Mouse (Mus musculus): Measurements from ENCODE around the gene Asphd1.

The Asphd1 gene

DNA sequence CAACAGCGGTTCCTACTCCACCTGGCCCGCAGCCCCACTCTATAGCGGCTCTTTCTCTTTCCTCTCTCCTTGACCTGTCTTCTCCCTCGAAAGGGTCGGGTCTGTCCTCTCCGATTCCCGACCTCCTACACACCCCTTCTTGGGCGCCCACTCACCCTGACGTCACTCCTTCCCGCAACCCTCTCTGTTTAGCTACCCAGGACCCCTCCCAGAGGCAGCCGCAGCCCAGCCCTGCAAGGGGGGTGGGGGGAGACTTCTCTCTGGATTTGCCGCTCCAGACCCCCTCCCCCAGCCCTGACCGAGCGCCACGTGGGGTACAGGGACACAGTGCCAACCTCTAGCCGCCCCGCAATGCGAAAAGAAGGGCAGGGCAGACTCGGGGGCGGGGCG, at the start of gene Asphd1:
Gene Asphd1 (minus strand): TSS at position 180 of the 390 bp plus-strand sequence.
- no peak for DNase-seq

DNA sequence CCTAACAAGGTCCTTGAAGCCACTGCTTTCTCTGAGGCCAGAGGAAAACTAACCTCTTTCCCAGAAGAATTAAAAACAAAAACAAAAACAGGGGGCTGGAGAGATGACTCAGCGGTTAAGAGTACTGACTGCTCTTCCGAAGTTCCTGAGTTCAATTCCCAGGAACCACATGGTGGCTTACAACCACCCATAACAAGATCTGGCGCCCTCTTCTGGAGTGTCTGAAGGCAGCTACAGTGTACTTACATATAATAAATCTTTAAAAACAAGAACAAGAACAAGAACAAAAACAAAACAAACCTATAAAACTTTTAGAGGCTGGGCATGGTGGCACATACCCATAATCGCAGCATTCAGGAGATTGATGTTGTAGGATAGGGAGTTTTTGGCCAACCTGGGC, 47.1 kb upstream of the Asphd1 start:
- no peak for DNase-seq

DNA sequence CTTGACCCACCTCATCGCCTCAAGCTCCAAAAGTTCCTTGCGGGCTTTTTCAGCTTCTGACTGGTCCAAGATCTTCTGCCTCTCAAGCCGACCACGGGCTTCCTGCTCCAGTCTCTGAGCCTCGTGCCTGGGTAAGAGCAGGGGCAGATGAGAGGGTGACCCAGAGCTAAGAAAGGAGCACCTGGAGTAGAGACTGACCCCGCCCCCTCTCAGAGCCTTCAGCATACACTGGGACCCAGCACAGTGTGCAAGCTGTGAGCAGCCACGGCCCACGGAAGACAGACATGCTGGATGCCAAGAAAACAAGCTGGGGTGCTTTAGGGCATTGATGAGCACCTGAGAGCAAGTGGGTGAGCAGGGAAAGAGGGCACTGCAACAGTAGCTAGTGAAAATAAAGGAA, 39.4 kb upstream of the Asphd1 start:
- DNase-seq, result no peak

DNA sequence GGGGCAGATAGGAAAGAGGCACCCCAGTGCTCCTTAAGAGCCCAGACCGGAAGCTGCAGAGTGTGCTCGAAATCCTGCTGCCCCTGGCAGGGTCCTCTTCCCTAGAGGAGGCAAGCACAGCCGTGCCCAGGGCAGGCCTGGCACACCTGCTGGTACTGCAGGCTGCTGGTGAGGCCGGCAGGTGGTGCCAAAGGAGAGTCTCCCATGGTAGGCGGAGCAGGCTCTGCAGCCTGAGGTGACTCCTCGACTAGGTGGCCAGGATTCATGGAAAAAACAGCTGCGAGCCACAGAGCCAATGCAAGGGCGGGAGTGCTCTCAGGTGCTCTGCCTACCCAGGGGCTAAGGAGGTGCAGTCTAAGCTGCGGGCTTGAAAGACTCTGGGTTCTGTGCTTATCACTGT, 36.9 kb upstream of the Asphd1 start:
- DNase-seq, result peak; percentile 82

DNA sequence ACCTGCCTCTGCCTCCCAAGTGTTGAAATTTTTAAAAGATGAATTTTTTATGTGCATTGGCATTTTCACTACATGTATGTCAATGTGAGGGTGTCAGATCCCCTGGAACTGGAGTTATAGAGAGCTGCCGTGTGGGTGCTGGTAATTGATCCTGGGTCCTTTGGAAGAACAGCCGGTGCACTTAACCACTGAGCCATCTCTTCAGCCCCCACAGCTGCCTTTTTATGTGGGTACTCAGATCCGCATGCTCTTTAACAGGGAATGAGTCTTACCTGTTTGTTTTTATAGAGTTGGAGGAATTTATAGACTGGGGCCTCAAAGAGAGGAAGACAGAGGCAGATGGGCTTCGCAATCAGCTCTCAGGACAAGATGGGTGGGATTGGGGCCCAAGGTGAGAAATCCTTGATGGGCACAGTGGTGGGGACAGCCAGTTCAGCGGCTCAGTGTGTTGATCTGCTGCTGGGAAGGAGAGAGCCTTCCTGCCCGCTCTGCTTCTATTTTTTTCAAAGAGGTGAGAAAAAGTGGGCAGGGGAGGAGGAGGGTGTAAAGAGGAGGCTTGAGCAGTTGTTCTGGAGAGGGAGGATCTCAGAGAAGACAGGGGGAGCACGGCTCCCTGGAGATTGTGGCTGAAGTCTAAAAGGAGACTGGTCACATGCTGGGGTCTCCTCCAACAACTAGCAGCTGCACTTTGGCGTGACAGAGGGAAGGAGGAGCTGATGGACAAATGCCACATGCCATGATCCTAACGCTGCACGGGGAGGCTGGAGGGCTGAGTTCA, 35.5 kb upstream of the Asphd1 start:
- DNase-seq, result no peak

DNA sequence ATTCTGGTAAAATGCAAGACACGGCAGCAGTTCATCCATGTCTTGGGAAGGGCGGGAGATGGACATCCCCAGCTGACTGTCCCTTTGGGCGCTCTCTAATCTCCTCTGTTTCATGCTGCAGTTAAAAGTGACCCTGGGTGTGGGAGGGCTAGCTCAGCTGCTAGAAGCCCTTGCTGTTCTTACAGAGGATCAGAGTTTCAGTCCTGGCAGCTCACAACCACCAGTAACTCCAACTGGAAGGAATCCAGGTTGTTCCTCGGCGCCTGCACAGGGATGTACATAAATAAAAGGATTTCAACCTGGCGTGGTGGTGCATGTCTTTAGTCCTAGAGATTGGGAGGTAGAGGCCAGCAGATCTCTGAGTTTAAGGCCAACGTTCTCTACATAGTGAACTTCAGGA, 33.7 kb upstream of the Asphd1 start:
- no peak for DNase-seq

DNA sequence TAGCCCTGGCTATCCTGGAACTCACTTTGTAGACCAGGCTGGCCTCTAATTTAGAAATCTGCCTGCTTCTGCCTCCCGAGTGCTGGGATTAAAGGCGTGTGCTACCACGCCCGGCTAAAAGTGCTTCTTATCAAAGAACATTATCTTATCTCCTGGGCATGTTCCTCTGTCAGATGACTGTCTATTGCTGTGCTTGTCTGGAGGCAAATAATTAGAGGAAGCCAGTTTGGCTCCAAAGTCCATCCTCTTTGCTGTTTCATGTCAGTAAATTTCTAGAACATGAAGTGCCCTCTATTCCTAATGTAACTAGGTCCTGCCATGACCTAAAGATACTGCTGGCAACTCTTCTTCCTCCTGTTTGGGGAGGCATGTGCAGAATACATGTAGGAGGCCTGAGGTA, 32.7 kb upstream of the Asphd1 start:
- no peak for DNase-seq

DNA sequence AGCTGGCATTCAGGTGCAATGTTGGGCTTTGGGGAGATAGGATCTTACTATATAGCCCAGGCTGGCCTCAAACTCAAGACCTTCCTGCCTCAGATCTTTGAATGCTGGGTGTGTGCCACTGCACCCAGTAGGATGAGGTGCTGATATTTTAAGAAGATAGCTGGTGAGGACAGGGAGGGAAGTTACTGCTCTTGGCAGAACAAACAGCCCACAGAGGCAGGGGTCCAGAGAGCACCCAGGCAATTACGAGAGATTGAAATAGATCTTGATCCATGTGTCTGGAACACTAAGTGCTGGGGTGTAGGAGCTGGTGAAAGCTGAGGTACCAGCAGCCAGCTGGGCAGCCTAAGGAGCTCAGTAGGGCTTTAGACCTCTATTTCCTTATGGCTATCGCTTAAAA, 32.2 kb upstream of the Asphd1 start:
- no peak for DNase-seq

DNA sequence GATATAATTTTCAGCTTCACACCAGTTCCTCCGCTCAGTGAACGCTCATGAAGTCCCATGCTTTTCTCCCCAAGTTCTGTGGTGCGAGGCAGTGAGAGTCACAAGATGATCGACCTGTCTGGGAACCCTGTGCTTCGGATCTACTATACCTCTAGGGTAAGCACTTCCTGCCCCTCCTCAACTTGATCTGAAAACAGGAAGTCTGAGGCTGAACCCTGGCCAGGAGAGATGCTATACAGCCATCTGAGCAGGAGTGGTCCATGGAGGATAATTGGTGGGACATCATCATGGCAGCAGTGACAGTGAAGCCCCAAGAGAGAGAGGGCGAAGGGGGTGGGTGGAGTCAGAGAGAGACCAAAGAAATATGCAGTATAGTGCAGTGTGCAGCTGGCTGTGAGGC, 29.5 kb upstream of the Asphd1 start:
- DNase-seq, result no peak

DNA sequence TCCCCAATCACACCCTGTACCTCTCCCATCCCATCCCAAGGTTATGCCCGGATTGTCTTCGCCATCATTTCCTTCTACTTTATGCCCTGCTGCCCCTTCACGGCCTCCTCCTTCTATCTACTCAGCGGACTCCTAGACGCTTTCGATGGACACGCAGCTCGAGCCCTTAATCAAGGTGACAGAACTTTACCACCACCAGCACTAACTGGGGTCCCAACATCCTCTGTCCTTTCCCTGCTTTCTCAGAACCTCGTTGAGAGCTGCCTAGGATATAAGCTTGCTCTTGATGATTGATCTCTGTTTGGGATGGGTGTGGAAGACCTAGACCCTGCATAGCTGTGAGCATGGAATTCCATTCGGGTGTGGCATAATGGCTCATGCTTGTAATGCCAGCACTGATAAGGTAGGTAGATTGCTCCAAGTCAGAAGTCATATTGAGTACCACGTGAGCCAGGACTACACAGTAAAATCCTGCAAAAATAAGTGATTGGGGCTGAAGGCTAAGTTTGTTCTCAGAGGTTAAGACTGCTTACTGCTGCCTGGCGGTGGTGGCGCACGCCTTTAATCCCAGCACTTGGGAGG, 27.6 kb upstream of the Asphd1 start:
- DNase-seq, result no peak

DNA sequence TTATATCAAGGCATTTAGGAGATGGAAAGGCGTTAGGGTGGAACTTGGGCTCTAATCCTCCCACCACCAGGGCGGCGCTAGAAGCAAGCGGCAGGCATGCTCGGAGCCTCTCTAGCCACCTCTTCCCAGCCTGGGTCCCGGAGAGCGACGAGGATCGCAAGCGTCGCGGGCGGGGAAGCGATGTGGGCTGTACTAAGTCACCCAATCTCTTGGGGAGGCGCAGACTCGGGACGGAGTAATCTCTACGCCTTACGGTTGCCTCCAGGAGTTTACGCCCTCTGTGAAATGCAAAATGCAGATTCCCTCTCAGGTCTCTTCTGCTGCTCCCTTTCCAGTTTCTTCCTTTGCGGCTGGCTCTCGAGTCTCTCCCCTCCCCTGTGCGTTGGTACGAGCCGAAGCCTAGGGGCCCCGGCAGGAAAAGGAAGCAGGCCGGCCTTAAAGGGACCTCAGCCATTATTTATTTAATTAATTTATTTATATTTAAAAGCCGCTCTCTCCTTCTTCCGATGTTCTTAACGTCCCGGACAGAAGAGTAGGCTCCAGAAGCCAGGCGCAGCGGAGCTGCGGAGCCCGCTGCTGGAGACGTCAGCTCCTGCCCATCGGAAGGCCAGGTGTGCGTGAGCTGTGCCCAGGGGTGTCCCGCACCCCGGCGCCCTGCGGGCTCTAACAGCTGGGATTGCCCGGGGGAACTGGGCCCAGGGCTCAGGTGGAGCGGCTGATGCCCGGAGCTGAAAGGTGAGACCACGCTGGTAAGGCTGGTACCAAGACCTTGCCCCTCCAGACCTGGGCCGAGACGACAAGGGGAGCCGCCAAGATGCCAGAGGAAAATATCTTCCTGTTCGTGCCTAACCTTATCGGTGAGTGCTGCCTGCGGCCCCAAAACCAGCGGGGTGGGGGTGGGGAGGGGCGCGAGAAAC, 26.8 kb upstream of the Asphd1 start, which contains the start of gene Cdiptos:
Gene Cdiptos (minus strand): TSS at position 149 of the 917 bp plus-strand sequence.
- peak; percentile 95 for DNase-seq

DNA sequence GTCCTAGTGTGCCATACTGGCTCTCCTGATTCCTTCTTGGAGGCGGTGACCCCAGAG, 26.3 kb upstream of the Asphd1 start, which contains the start of gene Cdipt:
Gene Cdipt (plus strand): TSS at position 22 of the 57 bp plus-strand sequence.
- DNase-seq, result no peak

DNA sequence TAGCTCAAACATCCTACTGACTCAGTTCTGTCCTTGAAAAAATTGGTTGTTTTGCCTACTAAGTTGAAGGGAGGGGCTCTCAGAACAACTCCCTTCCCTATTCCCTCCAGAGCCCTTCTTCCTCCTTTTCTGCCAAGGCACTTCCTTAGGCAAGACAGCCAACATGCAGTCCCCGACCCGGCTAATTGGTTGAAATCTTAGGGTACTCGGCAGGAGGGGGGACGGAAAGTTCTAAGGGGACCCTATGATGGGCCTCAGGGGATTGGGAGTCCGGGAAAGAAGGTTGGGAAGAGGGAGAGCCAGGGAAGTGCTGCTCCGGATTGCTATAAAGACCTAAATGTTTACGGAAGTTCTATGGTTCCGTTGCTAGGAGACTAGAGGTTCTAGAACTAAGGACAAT, 26.1 kb upstream of the Asphd1 start:
- no peak for DNase-seq

DNA sequence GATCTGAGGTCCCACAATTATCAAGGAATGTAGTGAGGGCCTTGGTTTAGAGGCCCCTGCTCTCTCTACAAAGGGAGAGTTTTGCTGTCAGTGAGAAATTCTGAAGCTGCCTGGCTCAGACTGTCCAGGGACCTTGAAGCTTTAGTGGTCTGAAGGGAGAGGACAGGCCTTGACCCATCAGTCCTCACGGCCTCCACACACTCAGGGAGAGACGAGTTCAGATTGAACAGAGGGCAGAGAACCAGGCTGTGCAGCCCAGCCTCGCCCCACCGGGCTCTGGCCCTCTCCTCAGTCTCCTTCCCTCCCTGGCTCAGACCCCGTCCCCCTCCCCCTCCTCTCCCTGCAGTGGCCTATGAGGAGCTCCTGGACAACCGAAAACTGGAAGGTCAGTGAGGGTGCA, 18.0 kb upstream of the Asphd1 start:
- no peak for DNase-seq

DNA sequence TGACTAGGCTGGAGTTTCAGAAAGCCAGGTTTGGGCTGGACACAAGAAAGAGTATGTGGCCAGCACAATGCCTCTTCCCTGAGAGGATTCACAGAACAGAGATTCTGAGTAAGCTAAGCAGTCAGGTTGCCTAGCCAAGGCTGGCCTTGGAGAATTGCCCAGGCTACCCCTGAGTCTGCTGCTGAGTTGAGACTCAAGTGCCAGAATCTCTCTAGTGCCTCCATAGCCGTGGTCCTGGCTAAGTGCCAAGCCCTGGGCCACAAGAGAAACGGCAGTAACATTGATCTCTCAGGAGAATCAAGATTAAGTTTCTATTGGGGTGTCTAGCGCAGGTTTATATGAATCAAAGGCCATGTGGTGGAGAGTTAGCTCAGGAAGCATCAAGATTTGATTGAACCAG, 16.2 kb upstream of the Asphd1 start:
- DNase-seq, result peak; percentile 68

DNA sequence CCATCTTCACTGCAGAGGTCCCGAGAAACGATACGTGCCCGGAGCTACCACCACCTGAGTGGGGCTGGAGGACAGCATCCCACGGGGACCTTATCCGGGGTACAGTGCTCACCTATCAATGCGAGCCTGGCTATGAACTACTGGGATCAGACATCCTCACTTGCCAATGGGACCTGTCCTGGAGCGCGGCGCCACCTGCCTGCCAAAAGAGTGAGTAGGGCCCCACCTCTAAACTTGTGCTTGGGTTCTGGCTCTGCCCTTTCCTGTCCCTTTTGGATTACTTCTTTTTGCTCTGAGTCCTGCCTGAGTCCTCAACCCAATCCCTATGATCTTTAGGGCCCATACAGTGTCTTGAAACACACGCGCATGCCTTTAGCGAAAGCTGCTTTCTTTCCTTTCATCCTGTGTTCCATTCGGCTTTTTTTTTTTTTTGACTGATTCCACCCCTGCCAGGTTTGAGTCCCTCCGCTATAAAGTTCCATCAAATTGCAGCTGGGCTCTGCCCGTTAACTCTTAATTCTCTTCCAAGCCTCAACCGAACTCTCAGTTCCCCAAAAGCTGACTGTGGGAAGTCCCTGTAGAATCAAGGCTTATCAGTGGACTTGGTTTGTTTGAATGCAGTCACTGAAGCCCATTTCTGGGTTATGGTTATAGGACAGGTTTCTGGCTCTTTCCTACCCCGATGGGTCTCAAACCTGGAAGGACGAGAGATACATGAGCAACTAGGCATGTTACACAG, 14.3 kb upstream of the Asphd1 start:
- DNase-seq, result no peak

DNA sequence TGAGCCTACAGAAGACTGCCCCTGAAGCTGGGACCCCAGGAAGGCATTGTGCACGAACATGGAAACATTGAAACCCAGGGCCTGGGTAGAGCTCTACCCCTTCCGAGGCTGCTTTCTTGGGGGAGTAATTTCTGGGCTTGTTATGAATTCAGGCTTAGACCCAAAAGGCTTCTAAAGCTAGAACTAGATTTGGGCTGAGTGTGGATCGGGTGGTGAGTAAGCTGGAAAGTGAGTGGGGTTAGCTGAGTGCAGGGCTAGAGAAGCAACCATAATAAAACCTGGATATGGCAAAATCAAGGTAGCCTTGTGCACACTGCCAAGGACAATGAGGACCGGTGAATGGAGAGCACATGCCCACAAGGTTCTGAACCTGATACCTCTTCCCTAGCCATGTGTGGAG, 12.6 kb upstream of the Asphd1 start:
- no peak for DNase-seq

DNA sequence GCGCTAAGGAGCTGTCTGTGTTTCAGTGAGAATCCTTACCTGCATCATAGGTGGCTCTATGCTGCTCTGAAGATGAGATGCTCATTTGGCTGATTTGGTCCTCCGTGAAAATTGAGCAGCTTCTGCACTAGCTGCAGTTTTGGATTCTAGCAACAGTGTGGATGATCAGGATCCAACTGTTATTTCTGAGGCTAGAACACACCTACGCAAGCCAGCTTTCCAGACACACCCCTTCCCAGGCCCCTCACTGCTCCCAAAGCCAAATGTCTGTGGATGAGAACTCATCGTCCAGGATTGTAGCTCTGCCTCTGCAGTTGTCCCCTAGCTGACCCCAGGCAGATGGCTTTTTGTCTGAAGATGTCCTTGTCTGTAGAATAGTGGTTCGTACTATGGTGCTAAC, 11.7 kb upstream of the Asphd1 start:
- DNase-seq, result no peak

DNA sequence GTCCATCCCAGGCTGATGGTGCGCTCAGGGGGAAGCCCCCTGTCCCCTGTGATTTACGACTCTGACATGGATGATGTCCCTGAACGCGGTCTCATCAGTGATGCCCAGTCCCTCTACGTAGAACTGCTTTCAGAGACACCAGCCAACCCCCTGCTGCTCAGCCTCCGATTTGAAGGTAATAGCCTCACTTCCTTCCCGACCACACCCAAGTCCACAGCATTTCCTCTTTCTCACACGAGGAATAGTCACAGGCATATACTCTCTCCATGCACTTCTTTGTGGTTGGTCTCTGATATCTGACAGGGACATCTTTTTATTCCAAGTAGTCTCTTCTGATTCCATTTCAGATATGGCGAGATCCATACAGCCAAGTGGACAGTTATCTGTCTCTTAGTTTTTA, 10.4 kb upstream of the Asphd1 start:
- DNase-seq, result no peak

DNA sequence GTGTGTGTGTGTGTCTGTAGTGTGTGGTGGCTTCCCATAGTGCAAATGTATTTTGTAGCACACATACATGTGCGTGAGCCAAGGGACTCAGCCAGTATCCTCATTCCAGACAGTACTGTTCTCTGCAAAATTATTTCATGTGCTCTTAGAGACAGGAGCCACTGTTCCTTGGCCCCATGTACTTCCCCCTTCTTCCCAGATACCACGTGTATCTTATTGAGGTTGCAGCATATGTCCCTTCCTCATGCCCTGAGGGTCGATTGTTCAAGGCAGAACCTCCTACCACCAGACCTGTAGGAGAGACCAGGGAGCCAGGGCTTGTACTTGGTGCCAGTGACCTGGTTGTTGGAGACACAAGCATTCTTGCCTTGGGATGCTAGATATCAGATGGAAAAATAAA, 5.7 kb upstream of the Asphd1 start:
- DNase-seq, result no peak

DNA sequence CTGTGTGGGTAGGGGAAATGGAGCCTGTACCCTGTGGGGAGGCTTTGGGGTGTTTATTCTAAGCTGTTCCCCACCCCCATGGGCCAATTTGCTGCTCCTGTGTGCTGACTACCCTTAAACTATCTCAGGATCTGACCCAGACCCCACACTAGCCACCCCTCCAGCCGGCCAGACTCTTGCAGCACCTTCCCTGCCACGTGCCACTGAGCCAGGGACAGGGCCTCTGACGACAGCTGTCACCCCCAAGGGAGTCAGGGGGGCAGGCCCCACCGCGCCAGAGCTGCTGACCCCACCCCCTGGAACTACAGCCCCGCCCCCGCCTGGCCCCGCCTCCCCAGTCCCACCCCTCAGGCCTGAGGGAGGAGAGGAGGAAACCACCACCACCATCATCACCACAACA, 3.3 kb upstream of the Asphd1 start:
- no peak for DNase-seq

DNA sequence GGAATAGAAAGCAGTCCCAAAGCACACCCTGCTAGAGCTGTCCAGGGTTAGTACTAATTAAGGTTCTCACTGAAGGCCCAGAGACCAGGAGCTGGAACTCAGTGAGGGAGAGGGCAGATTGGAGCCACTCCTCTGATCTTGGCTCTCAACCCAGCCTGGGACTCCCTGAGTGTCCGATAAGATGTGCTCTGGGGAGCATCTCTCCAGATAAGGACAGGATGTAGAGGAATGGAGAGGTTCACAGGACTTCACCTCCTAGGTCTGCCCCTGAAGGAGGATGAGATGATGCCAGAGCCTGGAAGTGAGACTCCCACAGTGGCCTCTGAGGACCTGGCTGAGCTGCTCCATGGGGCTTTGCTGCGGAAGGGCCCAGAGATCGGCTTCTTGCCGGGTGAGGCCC, 2.4 kb upstream of the Asphd1 start:
- no peak for DNase-seq
